Mouse (Mus musculus) MEL (cell line): Measurements from ENCODE around the gene Ubtf. TPM values are rescaled to one million over a fixed set of nuclear protein-coding genes. Genes with fewer than 3 reads are reported as not detected.
A peak's percentile ranks its signal among the peaks of the same experiment; 100 is the strongest.

Experiments
- DNase-seq: peaks from one replicate; pipeline ENCODE4 v3.0.0; 2011; ENCODE audit warnings: low read depth, low spot score
- H3K27ac ChIP-seq: 2 replicates; pipeline ENCODE4 v1.5.1; 2012; ENCODE audit warnings: low read depth, mild to moderate bottlenecking, control low read depth, low read length, moderate library complexity; ENCODE audit not compliant: control insufficient read depth
- H3K27me3 ChIP-seq, 2 experiments: fragments of 150-350 bp in 1 of 2; sonication (generic) in 1 of 2; 2 replicates each; pipeline ENCODE4 v1.6.1; 2012; ENCODE audit warnings: low read length in 2 of 2, mild to moderate bottlenecking in 2 of 2, improper control_type of control experiment in 1 of 2, moderate library complexity in 1 of 2; ENCODE audit not compliant: insufficient read depth in 2 of 2, control insufficient read depth in 1 of 2
- H3K36me3 ChIP-seq, 2 experiments: 2 replicates each; pipeline ENCODE4 v1.6.1; 2012 to 2014; ENCODE audit warnings: low read length in 2 of 2, improper control_type of control experiment in 1 of 2, inconsistent platforms in 1 of 2, mild to moderate bottlenecking in 1 of 2; ENCODE audit not compliant: insufficient read depth in 2 of 2, control insufficient read depth in 1 of 2
- H3K4me1 ChIP-seq, 2 experiments: fragments of 150-350 bp in 1 of 2; sonication (generic) in 1 of 2; 2 replicates each; pipeline ENCODE4 v1.6.1; 2012; ENCODE audit warnings: low read length in 2 of 2, improper control_type of control experiment in 1 of 2, mild to moderate bottlenecking in 1 of 2; ENCODE audit not compliant: insufficient read depth in 2 of 2, control insufficient read depth in 1 of 2
- H3K4me3 ChIP-seq, 2 experiments: fragments of 150-350 bp in 1 of 2; sonication (generic) in 1 of 2; 2 replicates each; pipeline ENCODE4 v1.5.1; 2012; ENCODE audit warnings: low read depth in 2 of 2, low read length in 2 of 2, mild to moderate bottlenecking in 2 of 2, moderate library complexity in 2 of 2, control low read depth in 1 of 2, improper control_type of control experiment in 1 of 2; ENCODE audit not compliant: control insufficient read depth in 1 of 2, insufficient read depth in 1 of 2
- H3K79me2 ChIP-seq: 2 replicates; pipeline ENCODE4 v1.6.1; 2012; ENCODE audit warnings: mild to moderate bottlenecking, low read length, moderate library complexity; ENCODE audit not compliant: control insufficient read depth, poor library complexity, insufficient read depth
- H3K9ac ChIP-seq: 2 replicates; pipeline ENCODE4 v1.6.1; 2012; ENCODE audit warnings: low read depth, mild to moderate bottlenecking, control low read depth, low read length, moderate library complexity; ENCODE audit not compliant: control insufficient read depth, poor library complexity, severe bottlenecking
- H3K9me3 ChIP-seq: fragments of 150-350 bp; sonication (generic); replicated peaks from 2 replicates; pipeline ENCODE4 v1.6.1; 2012; ENCODE audit warnings: mild to moderate bottlenecking, low read length, improper control_type of control experiment, moderate library complexity; ENCODE audit not compliant: insufficient read depth
- BHLHE40 ChIP-seq: IDR thresholded peaks from 2 replicates; pipeline ENCODE4 v1.6.1; 2012; ENCODE audit warnings: low read depth, mild to moderate bottlenecking, inconsistent platforms, low read length, improper control_type of control experiment, borderline replicate concordance
- CHD2 ChIP-seq: IDR thresholded peaks from 2 replicates; pipeline ENCODE4 v1.6.1; 2011; ENCODE audit warnings: low read length, improper control_type of control experiment
- CTCF ChIP-seq, 3 experiments: IDR thresholded peaks in 2 of 3; conservative IDR thresholded peaks in 1 of 3; 2 replicates each; pipeline ENCODE4 v1.5.1; 2011 to 2012; ENCODE audit warnings: low read length in 3 of 3, low read depth in 2 of 3, mild to moderate bottlenecking in 2 of 3, improper control_type of control experiment in 1 of 3, inconsistent platforms in 1 of 3, mixed read lengths in 1 of 3, moderate library complexity in 1 of 3; ENCODE audit not compliant: control insufficient read depth in 1 of 3, insufficient read depth in 1 of 3, poor library complexity in 1 of 3, severe bottlenecking in 1 of 3
- ELF1 ChIP-seq: IDR thresholded peaks from 2 replicates; pipeline ENCODE4 v1.6.1; 2014; ENCODE audit warnings: low read depth, mild to moderate bottlenecking, inconsistent platforms, low read length, improper control_type of control experiment, moderate library complexity
- EP300 ChIP-seq, 2 experiments: IDR thresholded peaks; 2 replicates each; pipeline ENCODE4 v1.6.1; 2011; ENCODE audit warnings: improper control_type of control experiment in 2 of 2, low read length in 2 of 2, low read depth in 1 of 2, mild to moderate bottlenecking in 1 of 2
- ETS1 ChIP-seq: IDR thresholded peaks from 2 replicates; pipeline ENCODE4 v1.6.1; 2012; ENCODE audit warnings: low read depth, mild to moderate bottlenecking, inconsistent platforms, low read length, improper control_type of control experiment, moderate library complexity
- GATA1 ChIP-seq: IDR thresholded peaks from 2 replicates; pipeline ENCODE4 v1.6.1; 2011; ENCODE audit warnings: low read depth, low read length, improper control_type of control experiment
- HCFC1 ChIP-seq: IDR thresholded peaks from 2 replicates; pipeline ENCODE4 v1.6.1; 2012; ENCODE audit warnings: low read depth, mild to moderate bottlenecking, inconsistent platforms, low read length, improper control_type of control experiment, moderate library complexity
- KAT2A ChIP-seq: conservative IDR thresholded peaks from 2 replicates; pipeline ENCODE4 v1.6.1; 2012; ENCODE audit warnings: low read depth, low read length, improper control_type of control experiment, inconsistent platforms
- MAFK ChIP-seq: IDR thresholded peaks from 2 replicates; pipeline ENCODE4 v1.6.1; 2011; ENCODE audit warnings: low read depth, mild to moderate bottlenecking, low read length, improper control_type of control experiment, borderline replicate concordance
- MAZ ChIP-seq: IDR thresholded peaks from 2 replicates; pipeline ENCODE4 v1.6.1; 2012; ENCODE audit warnings: low read depth, mild to moderate bottlenecking, inconsistent platforms, low read length, improper control_type of control experiment
- MXI1 ChIP-seq: IDR thresholded peaks from 2 replicates; pipeline ENCODE4 v1.6.1; 2011; ENCODE audit warnings: mild to moderate bottlenecking, low read depth, low read length, improper control_type of control experiment
- MYC ChIP-seq: IDR thresholded peaks from 2 replicates; pipeline ENCODE4 v1.6.1; 2011; ENCODE audit warnings: low read depth, mild to moderate bottlenecking, low read length, improper control_type of control experiment, moderate library complexity
- NRF1 ChIP-seq: IDR thresholded peaks from 2 replicates; pipeline ENCODE4 v1.6.1; 2014; ENCODE audit warnings: low read depth, mild to moderate bottlenecking, inconsistent platforms, low read length, improper control_type of control experiment, moderate library complexity; ENCODE audit not compliant: poor library complexity, insufficient read depth, severe bottlenecking
- POLR2A ChIP-seq, 2 experiments: IDR thresholded peaks; 2 replicates each; pipeline ENCODE4 v1.6.1; 2011 to 2012; ENCODE audit warnings: low read length in 2 of 2, mild to moderate bottlenecking in 2 of 2, control low read depth in 1 of 2, improper control_type of control experiment in 1 of 2, low read depth in 1 of 2, moderate library complexity in 1 of 2; ENCODE audit not compliant: control insufficient read depth in 1 of 2, insufficient read depth in 1 of 2, poor library complexity in 1 of 2
- POLR2AphosphoS2 ChIP-seq: IDR thresholded peaks from 2 replicates; pipeline ENCODE4 v1.6.1; 2011; ENCODE audit warnings: low read length, improper control_type of control experiment
- POLR2AphosphoS5 ChIP-seq: IDR thresholded peaks from 2 replicates; pipeline ENCODE4 v1.6.1; 2012; ENCODE audit warnings: low read depth, borderline replicate concordance, mild to moderate bottlenecking, inconsistent platforms, low read length, moderate library complexity, mixed read lengths
- RAD21 ChIP-seq: IDR thresholded peaks from 2 replicates; pipeline ENCODE4 v1.6.1; 2011; ENCODE audit warnings: mild to moderate bottlenecking, low read depth, low read length, improper control_type of control experiment
- TBP ChIP-seq: IDR thresholded peaks from 2 replicates; pipeline ENCODE4 v1.8.0; 2011; ENCODE audit warnings: low read depth, low read length, improper control_type of control experiment
- TCF12 ChIP-seq: IDR thresholded peaks from 2 replicates; pipeline ENCODE4 v1.6.1; 2014; ENCODE audit warnings: low read depth, mild to moderate bottlenecking, inconsistent platforms, low read length, improper control_type of control experiment, moderate library complexity
- UBTF ChIP-seq: IDR thresholded peaks from 2 replicates; pipeline ENCODE4 v1.6.1; 2012; ENCODE audit warnings: low read depth, mild to moderate bottlenecking, inconsistent platforms, low read length, improper control_type of control experiment, moderate library complexity, borderline replicate concordance; ENCODE audit not compliant: insufficient read depth
- USF2 ChIP-seq, 2 experiments: IDR thresholded peaks; 2 replicates each; pipeline ENCODE4 v1.6.1; 2011 to 2012; ENCODE audit warnings: improper control_type of control experiment in 2 of 2, low read length in 2 of 2, borderline replicate concordance in 1 of 2, inconsistent platforms in 1 of 2, low read depth in 1 of 2, mild to moderate bottlenecking in 1 of 2; ENCODE audit not compliant: insufficient read depth in 1 of 2
- ZC3H11A ChIP-seq: IDR thresholded peaks from 2 replicates; pipeline ENCODE4 v1.6.1; 2012; ENCODE audit warnings: low read depth, mild to moderate bottlenecking, inconsistent platforms, low read length, improper control_type of control experiment
- ZKSCAN1 ChIP-seq: IDR thresholded peaks from 2 replicates; pipeline ENCODE4 v1.6.1; 2012; ENCODE audit warnings: low read depth, mild to moderate bottlenecking, inconsistent platforms, low read length, improper control_type of control experiment, moderate library complexity
- ZMIZ1 ChIP-seq: IDR thresholded peaks from 2 replicates; pipeline ENCODE4 v1.6.1; 2012; ENCODE audit warnings: low read depth, mild to moderate bottlenecking, inconsistent platforms, low read length, improper control_type of control experiment, moderate library complexity
- ZNF384 ChIP-seq: IDR thresholded peaks from 2 replicates; pipeline ENCODE4 v1.6.1; 2012; ENCODE audit warnings: low read depth, mild to moderate bottlenecking, inconsistent platforms, low read length, improper control_type of control experiment
- polyA plus RNA-seq, 2 experiments: library from polyadenylated mRNA; stranded (reverse) in 1 of 2; unstranded in 1 of 2; fragments of >175 nt in 1 of 2; fragments of >200 nt in 1 of 2; gene quantifications; 2 replicates each; pipeline versions ENCODE4 v1.2.1 to v1.2.4; 2012; ENCODE audit warnings: low replicate concordance in 2 of 2, low read depth in 1 of 2; ENCODE audit not compliant: insufficient read length in 2 of 2, insufficient read depth in 1 of 2, missing spikeins in 1 of 2
- total RNA-seq: library from RNA; depleted of rRNA; stranded (reverse); fragments of 300-350 nt; gene quantifications from 2 replicates; pipeline ENCODE4 v1.2.3, GENCODE M21; 2012

Ubtf gene
- total and polyA plus RNA-seq, 3 experiments: 76.5 to 189 (median 145) TPM

GRCm38 (mm10) chr11:102315690-102316571 lies 3.6 kb downstream of the Ubtf start (continued):
- TF ChIP-seq ZKSCAN1 (no peak), CHD2 (no peak), POLR2A (IDR thresholded peaks at IDR 0.05; ENCODE audit: control insufficient read depth in 1 of 2, insufficient read depth in 1 of 2, low read depth in 1 of 2, low read length in 2 of 2, poor library complexity in 1 of 2) (no peak), MAZ (no peak), TBP (no peak), NRF1 (no peak), USF2 (IDR thresholded peaks at IDR 0.05; ENCODE audit: borderline replicate concordance in 1 of 2, insufficient read depth in 1 of 2, low read depth in 1 of 2, low read length in 2 of 2) (no peak), TCF12 (0 out of 2 replicates have a peak, but pooled peaks have one; percentile 6), MXI1 (peak; percentile 38), ETS1 (no peak), BHLHE40 (no peak), RAD21 (no peak), POLR2AphosphoS2 (0 out of 2 replicates have a peak, but pooled peaks have one; percentile 64), POLR2AphosphoS5 (no peak), ZNF384 (no peak), MAFK (no peak), HCFC1 (no peak)

- Histone ChIP-seq H3K27ac (no peak overlapping the region), H3K27me3 (no peaks in the 10 kb centered on the region)
- no peak for TF ChIP-seq KAT2A
- TF ChIP-seq POLR2AphosphoS5: no peak
- no peak for TF ChIP-seq ZNF384
- no peak for TF ChIP-seq ZMIZ1
- TF ChIP-seq CTCF (IDR thresholded peaks at IDR 0.05 in 2 of 3, conservative IDR thresholded peaks at IDR 0.05 in 1 of 3; ENCODE audit: control insufficient read depth in 1 of 3, insufficient read depth in 1 of 3, low read depth in 2 of 3, low read length in 3 of 3, poor library complexity in 1 of 3, severe bottlenecking in 1 of 3): no peak
- no peak for TF ChIP-seq ELF1
- TF ChIP-seq ZC3H11A: no peak
- TF ChIP-seq GATA1: no peak
- no peak for TF ChIP-seq POLR2A (IDR thresholded peaks at IDR 0.05; ENCODE audit: control insufficient read depth in 1 of 2, insufficient read depth in 1 of 2, low read depth in 1 of 2, low read length in 2 of 2, poor library complexity in 1 of 2)
- no peak for TF ChIP-seq CHD2
- TF ChIP-seq POLR2AphosphoS2: no peak; the same call in 1 of the 2 replicates
- no peak for TF ChIP-seq UBTF
- TF ChIP-seq EP300 (IDR thresholded peaks at IDR 0.05; ENCODE audit: low read depth in 1 of 2, low read length in 2 of 2): no peak
- no peak for TF ChIP-seq USF2 (IDR thresholded peaks at IDR 0.05; ENCODE audit: borderline replicate concordance in 1 of 2, insufficient read depth in 1 of 2, low read depth in 1 of 2, low read length in 2 of 2)
- no peak for TF ChIP-seq MYC
- TF ChIP-seq, all 39 proteins: peak for 0
- no peak overlapping the region for H3K9ac ChIP-seq
- H3K4me3 ChIP-seq: no peak overlapping the region
- H3K9me3 ChIP-seq: no peaks in the 10 kb centered on the region
- H3K36me3 ChIP-seq: peaks cover 4 to 15% of the 10 kb centered on the region in 2 experiments; a peak in 3 of 4 replicates
- no peak for DNase-seq
- peaks cover 4 to 18% of the 10 kb centered on the region in 2 experiments for H3K4me1 ChIP-seq
- peaks cover 52% of the 10 kb centered on the region for H3K79me2 ChIP-seq
These were observed 5.2 kb downstream of the Ubtf start for GRCm38 (mm10) chr11:102314321-102314720.
